Mouse (Mus musculus): ENCODE measurements at regions not wholly inside any gene's neighbourhood (a gene's known extent, or its start where the extent isn't known, plus 50 kb on each side); places are given as distances from the start of the nearest gene placed in this dataset.

DNA sequence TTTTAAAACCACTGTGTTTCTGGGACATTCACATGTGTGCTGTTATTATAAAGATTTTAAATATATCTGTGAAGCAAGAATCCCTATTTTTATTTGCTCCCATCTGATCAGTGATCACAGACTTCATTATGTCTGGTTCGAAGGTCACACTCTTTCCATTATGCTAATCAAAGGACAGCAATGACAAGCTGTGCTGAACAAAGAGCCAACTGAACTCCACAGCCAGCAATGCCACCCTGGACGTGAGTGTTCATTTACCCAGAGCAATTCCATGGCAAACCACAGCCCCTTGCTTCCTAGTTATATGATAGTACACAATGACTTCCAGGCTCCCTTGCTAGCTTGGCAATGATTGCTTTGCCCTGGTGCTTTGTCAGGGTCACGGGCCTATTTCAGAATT lies 55.6 kb upstream of the Ccdc190 start:
- in situ Hi-C loops (cut with MboI; ENCODE audit: low pct_unique_long_range_greater_than_20kb): no loop called here
- ATAC-seq: no peak
- CTCF ChIA-PET: interaction anchor here (1.2 kb wide), 1 partner anchor 8 kb away, joined by 4 read pairs; no protein-coding TSS in a partner anchor
- DNase-seq (ENCODE audit: low read depth, low spot score): no peak
- no peak for TF ChIP-seq CTCF (IDR thresholded peaks at IDR 0.05)
- POLR2A ChIA-PET: interaction anchor here (1.0 kb wide), 1 partner anchor 37 kb away, joined by 4 read pairs; no protein-coding TSS in a partner anchor
- H3K27me3 ChIP-seq: no peaks in the 10 kb centered on the region

GRCm38 (mm10) chr1:169868636-169869035 lies 59.8 kb upstream of the Ccdc190 start:
- ChIA-PET CTCF (interaction anchor here (1.2 to 1.4 kb wide), 3 partner anchors 12 to 64 kb away, joined by 3 read pairs; no protein-coding TSS in a partner anchor), POLR2A (no interaction called here)
- in situ Hi-C loops (cut with MboI; ENCODE audit: low pct_unique_long_range_greater_than_20kb): no loop called here
- ATAC-seq (no peak), DNase-seq (ENCODE audit: low read depth, low spot score) (no peak)
- TF ChIP-seq CTCF (IDR thresholded peaks at IDR 0.05): no peak
- peaks cover 3% of the 10 kb centered on the region for H3K27me3 ChIP-seq

- H3K27me3 ChIP-seq: peaks cover 3% of the 10 kb centered on the region
- no peak for TF ChIP-seq CTCF (IDR thresholded peaks at IDR 0.05)
- ChIA-PET CTCF (no interaction called here), POLR2A (no interaction called here)
- in situ Hi-C loops (cut with MboI; ENCODE audit: low pct_unique_long_range_greater_than_20kb): no loop called here
- ATAC-seq (no peak), DNase-seq (ENCODE audit: low read depth, low spot score) (no peak)
These were observed 61.0 kb upstream of the Ccdc190 start for GRCm38 (mm10) chr1:169867453-169867852.

- ChIA-PET POLR2A (no interaction called here), CTCF (no interaction called here)
- in situ Hi-C loops (cut with MboI; ENCODE audit: low pct_unique_long_range_greater_than_20kb): no loop called here
- DNase-seq (ENCODE audit: low read depth, low spot score) (no peak), ATAC-seq (no peak)
- H3K27me3 ChIP-seq: peaks cover 3% of the 10 kb centered on the region
- TF ChIP-seq CTCF (IDR thresholded peaks at IDR 0.05): no peak
These were observed 61.6 kb upstream of the Ccdc190 start for GRCm38 (mm10) chr1:169866840-169867239.

DNA sequence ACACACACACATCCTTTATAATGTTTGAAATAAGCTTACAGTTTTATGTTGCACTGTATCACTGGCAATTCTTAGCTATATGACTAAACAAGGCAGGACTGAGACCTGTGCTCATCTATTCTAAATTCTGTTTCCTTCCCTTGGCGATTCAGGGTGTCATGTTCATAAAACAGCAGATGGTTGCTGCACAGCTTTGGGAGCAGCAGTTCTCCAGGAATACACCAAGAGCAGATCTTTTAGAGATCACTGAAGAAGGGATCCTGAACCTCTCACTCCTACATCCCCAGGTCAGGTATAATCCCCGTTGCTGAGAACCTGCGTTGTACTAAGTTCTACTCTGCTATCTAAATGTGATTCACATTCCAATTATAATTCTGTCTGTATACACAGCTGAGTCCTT lies 69.4 kb upstream of the Ccdc190 start:
- POLR2A ChIA-PET: interaction anchor here (1.0 kb wide), 1 partner anchor 206 kb away, joined by 3 read pairs; no protein-coding TSS in a partner anchor
- in situ Hi-C loops (cut with MboI; ENCODE audit: low pct_unique_long_range_greater_than_20kb): no loop called here
- peaks cover 3% of the 10 kb centered on the region for H3K27me3 ChIP-seq
- CTCF ChIA-PET: interaction anchor here (1.7 kb wide), 1 partner anchor 19 kb away, joined by 5 read pairs; no protein-coding TSS in a partner anchor
- no peak for DNase-seq (ENCODE audit: low read depth, low spot score)
- no peak for ATAC-seq
- TF ChIP-seq CTCF (IDR thresholded peaks at IDR 0.05): no peak

DNA sequence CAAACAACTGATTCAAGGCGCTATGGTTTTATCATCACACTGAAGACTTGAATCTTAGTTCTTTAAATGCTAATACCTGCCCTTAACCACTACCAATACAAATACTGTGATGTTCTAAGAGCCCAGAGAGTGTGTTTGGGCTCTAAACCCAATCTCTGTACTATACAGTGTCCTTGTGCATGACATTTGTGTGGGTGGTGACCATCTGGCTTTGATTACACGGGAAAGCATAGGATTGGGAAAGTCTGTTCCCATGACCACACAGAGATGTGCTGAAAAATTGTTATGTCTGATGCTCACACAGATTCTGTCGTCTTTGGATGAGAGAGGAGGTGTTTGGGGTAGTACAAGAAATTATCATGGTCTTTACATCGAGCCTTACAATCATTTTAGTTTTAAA lies 76.8 kb upstream of the Ccdc190 start:
- in situ Hi-C loops (cut with MboI; ENCODE audit: low pct_unique_long_range_greater_than_20kb): no loop called here
- TF ChIP-seq CTCF (IDR thresholded peaks at IDR 0.05): no peak
- H3K27me3 ChIP-seq: peaks cover 2% of the 10 kb centered on the region
- ATAC-seq (no peak), DNase-seq (ENCODE audit: low read depth, low spot score) (no peak)
- ChIA-PET CTCF (interaction anchor here (1.4 kb wide), 1 partner anchor 9 kb away, joined by 4 read pairs; no protein-coding TSS in a partner anchor), POLR2A (interaction anchor here (0.7 kb wide), 1 partner anchor 10 kb away, joined by 3 read pairs; no protein-coding TSS in a partner anchor)

DNA sequence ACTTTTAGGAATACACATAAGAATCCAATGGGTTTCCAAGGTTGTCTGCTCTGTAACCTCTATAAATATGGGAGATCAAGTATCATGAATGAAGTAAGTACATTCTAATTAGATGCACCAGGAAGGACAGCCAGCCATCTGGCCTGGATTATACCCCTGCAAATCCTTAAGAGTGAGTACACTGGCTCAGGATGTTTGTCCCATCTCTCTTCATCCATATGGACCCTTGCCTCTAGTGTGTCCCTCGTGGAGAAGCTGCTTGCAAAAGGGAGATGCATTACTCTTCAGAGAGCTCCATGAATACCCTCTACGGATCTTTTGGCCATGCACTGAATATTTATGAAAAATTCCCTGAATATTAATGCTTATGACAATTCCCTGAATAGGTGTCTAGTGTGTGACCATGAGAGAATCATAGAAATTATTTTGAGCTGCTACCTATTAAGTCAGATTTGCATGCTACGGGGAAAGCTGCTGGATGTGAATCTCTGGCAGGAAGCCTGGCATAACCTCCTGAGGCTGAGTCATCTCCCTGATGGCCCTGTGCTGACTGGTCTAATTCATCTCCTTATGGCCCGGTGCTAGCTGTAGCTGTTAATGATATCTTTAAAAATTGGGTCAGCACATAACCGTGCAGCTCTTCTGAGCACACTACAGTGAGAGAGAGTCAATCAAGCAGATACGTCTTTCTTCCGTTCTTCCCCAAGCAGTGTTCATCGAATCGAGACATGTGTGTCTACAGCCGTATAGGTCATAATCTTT lies 80.0 kb upstream of the Ccdc190 start:
- CTCF ChIA-PET: interaction anchor here (0.5 to 1.1 kb wide), 2 partner anchors 45 to 102 kb away, joined by 3 read pairs; no protein-coding TSS in a partner anchor
- in situ Hi-C loops (cut with MboI; ENCODE audit: low pct_unique_long_range_greater_than_20kb): no loop called here
- peaks cover 3% of the 10 kb centered on the region for H3K27me3 ChIP-seq
- POLR2A ChIA-PET: interaction anchor here (1.0 kb wide), 1 partner anchor 9 kb away, joined by 3 read pairs; no protein-coding TSS in a partner anchor
- no peak for TF ChIP-seq CTCF (IDR thresholded peaks at IDR 0.05)
- DNase-seq (ENCODE audit: low read depth, low spot score) (peak; percentile 50), ATAC-seq (peak; percentile 69)

DNA sequence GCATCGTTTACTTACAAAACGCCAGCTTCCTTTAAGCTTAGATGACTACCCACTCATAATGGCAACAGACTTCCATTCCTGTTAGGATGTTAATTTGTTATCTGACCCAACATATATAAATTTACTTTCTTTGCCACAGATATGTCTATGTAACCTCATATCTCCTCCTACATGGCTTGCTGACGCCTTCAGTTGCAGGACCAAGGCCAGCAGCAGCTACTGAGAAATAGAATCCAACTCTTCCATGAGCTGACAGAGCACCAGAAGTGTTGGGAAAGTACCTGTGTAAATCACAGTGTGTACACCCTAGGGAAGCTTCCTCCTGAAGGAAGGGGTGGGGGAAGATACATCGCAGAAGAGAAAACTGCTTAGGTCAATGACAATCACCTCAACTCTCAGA lies 86.0 kb upstream of the Ccdc190 start:
- no peak for DNase-seq (ENCODE audit: low read depth, low spot score)
- in situ Hi-C loops (cut with MboI; ENCODE audit: low pct_unique_long_range_greater_than_20kb): no loop called here
- ATAC-seq: no peak
- TF ChIP-seq CTCF (IDR thresholded peaks at IDR 0.05): no peak
- CTCF ChIA-PET: interaction anchor here (1.0 kb wide), 1 partner anchor 10 kb away, joined by 4 read pairs; no protein-coding TSS in a partner anchor
- peaks cover 3% of the 10 kb centered on the region for H3K27me3 ChIP-seq
- POLR2A ChIA-PET: no interaction called here

DNA sequence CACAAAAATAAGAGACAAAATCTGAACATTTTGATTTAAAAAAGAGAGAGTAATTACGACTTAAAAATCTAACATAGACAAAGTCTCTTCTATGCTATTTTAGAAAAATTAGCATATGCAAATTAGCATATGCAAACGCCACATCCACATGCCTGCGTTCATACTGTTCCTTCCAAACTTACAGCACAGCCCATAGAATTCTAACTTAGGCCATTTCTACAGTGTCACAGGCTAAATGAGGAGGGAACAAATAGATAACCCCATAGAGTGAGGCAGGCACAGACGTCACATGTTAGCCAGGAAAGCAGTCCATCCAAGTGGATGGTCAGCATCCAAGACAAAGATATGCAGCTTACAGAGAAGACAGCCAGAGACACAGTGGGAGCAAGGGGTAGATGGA lies 87.5 kb upstream of the Ccdc190 start:
- in situ Hi-C loops (cut with MboI; ENCODE audit: low pct_unique_long_range_greater_than_20kb): no loop called here
- ChIA-PET CTCF (interaction anchor here (1.9 kb wide), 1 partner anchor 12 kb away, joined by 4 read pairs; no protein-coding TSS in a partner anchor), POLR2A (no interaction called here)

DNA sequence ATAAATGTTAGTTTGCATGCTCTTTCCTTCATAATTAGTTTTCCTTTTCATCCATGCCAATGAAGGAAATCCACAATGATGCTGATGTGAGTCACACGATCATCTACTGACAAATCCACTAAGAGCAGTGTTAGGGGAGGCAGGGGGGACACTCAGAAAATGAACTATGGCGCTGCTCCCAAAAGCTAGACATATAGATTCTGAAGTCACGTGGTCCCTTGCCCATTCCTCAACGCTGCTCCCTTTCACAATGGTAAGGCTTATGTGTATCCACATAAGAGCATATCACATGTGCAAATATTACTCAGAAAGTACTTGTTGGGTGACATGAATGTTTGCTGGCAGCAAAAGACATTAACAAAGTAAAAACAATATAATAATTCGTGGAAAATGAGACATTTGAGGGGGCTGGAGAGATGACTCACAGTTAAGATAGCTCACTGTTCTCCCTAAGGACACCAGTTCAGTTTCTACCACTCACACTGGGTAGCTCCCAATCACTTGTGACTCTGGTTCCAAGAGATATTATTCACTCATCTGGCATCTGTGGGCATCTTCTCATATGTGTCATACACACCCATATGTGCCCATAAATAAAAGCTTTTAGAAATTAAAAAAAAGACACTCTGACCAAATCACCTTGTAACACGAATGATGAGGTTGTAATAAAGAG lies 88.3 kb upstream of the Ccdc190 start:
- ATAC-seq: no peak
- DNase-seq (ENCODE audit: low read depth, low spot score): no peak
- no peak for TF ChIP-seq CTCF (IDR thresholded peaks at IDR 0.05)
- CTCF ChIA-PET: interaction anchor here (0.5 to 1.9 kb wide), 3 partner anchors 11 to 1866 kb away, joined by 3 to 5 read pairs (median 4); no protein-coding TSS in a partner anchor
- POLR2A ChIA-PET: interaction anchor here (1.4 kb wide), 1 partner anchor 8 kb away, joined by 3 read pairs; no protein-coding TSS in a partner anchor
- no peaks in the 10 kb centered on the region for H3K27me3 ChIP-seq
- in situ Hi-C loops (cut with MboI; ENCODE audit: low pct_unique_long_range_greater_than_20kb): no loop called here

More for the DNA sequence above, 87.5 kb upstream of the Ccdc190 start:
- ATAC-seq (no peak), DNase-seq (ENCODE audit: low read depth, low spot score) (no peak)
- TF ChIP-seq CTCF (IDR thresholded peaks at IDR 0.05): no peak
- peaks cover 3% of the 10 kb centered on the region for H3K27me3 ChIP-seq

DNA sequence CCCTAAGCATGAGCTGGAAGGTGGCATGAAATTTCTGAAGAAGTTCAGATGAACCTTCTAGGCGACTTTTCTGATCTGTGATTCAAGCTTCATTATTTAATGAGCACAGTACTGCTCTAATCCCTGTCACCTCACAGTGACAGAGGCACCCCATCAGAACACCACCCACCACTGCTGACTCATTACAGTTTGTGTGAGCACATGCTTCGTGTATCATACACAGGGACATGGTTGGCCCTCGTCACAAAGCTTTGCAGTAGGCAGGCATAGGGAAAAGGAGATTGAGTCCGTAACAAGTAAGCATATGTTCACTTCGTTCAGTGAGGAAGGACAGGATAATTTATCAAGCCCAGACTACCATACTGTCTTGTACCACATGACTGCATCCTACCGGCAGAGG lies 85.9 kb upstream of the Rgs4 start:
- POLR2A ChIA-PET: no interaction called here
- no peaks in the 10 kb centered on the region for H3K27me3 ChIP-seq
- CTCF ChIA-PET: no interaction called here
- in situ Hi-C loops (cut with MboI; ENCODE audit: low pct_unique_long_range_greater_than_20kb): no loop called here
- ATAC-seq (no peak), DNase-seq (ENCODE audit: low read depth, low spot score) (no peak)
- no peak for TF ChIP-seq CTCF (IDR thresholded peaks at IDR 0.05)

All from Patski (cell line).